Mouse (Mus musculus) CD4-positive, CD25-positive, alpha-beta regulatory T cell, adult 4 months (primary cell): ENCODE measurements around the gene Atp7a. TPM values are rescaled to one million over a fixed set of nuclear protein-coding genes. Genes with fewer than 3 reads are reported as not detected.
"Not testable (repeated sequence)": the region's sequence is repeated elsewhere in the genome, so short reads cannot be mapped to it uniquely, and the experiment has no call there.

Experiments used
- ATAC-seq: one replicate; pipeline ENCODE4 v1.8.0; 2017
- polyA plus RNA-seq, 2 experiments: library from polyadenylated mRNA; unstranded; fragments of 100-300 nt; shearing (Covaris generic); gene quantifications; one replicate each; pipeline ENCODE4 v1.2.1; 2017

Atp7a gene
- polyA plus RNA-seq, result 10 to 100 TPM in 1 of 2 experiments, 1 to 10 TPM in 1; 8.7 to 11.7 TPM

DNA sequence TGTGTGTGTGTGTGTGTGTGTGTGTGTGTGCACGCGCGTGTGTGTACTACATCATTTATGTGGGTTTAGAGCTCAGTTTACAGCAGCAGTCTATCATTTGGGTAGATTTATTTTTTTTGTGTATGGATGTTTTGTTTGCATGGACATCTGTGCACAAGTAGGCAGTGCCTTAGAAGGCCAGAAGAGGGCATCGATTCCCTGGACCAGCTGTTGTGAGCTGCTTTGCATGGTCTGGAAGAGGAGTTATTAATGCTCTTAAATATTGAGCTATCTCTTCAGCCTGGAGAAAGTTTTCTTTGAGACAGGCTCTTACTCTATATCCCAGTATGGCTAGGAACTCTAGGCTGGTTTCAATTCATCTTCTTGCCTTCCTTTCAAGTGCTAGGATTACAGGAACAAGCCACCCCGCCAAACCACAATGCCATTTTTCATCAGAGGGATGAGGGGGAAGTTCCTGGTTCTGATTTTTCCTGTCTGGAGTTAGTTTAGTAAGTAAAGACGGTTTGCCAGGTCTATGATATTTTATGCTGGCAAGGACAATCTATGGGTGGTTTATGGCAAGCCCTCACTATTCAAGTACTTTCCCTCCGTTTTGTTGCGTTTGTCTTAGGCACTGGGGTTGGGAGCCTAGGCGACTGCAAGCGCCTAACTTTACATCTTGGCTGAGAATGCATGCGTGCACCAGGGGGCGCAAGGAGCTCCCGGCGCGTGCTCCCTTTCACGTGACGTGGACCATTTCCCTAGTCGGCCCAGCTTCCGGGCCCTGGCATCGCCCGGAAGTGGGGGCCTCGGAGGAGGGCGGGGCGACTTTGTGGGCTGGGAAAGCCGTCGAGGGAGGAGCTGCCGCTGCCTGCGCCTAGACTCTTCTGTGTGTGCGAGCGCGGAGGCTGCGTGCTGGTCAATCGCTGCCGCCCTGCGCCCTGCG is at the start of gene Atp7a:
Gene Atp7a, plus strand, starts transcription at position 859 of the 925 bp plus-strand sequence.
- ATAC-seq, result peak; percentile 96

DNA sequence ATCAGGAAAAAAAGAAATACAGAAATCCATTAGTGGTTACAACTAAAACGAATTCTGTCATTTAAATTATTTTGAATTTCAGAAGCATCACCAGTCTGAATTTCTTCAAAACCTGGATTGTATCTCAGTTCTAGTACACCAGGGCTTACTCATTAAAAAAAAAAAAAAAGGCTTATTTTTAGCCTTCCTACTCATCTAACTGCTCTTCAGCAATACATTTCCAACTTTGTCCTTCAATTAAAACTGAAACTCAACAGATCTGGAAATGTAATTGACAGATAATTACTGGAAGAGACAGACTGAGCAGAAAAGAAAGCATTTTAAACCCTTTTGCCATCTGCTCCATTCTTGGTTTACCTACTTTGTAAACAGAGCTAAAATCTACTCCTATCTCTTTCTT is 25.5 kb upstream of the Atp7a start:
- ATAC-seq, result no peak

DNA sequence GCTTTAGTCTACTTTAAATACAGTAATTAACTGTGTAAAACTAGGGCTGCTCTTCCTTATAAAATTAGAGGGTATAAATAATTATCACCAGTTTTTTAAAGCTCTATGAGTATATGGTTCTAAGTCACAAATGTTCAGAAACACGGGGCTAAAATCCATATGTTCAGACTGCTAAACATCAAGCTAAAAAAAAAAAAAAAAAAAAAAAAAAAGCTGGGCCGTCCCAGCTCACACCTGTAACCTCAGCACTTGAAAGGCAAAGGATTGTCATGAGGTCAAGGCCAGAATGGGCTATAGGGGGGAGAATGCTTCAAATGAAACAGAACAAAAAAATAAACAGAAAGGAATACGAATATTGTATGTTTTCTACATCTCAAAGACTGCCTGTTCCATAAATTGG is 16.3 kb upstream of the Atp7a start:
- ATAC-seq, result no peak

DNA sequence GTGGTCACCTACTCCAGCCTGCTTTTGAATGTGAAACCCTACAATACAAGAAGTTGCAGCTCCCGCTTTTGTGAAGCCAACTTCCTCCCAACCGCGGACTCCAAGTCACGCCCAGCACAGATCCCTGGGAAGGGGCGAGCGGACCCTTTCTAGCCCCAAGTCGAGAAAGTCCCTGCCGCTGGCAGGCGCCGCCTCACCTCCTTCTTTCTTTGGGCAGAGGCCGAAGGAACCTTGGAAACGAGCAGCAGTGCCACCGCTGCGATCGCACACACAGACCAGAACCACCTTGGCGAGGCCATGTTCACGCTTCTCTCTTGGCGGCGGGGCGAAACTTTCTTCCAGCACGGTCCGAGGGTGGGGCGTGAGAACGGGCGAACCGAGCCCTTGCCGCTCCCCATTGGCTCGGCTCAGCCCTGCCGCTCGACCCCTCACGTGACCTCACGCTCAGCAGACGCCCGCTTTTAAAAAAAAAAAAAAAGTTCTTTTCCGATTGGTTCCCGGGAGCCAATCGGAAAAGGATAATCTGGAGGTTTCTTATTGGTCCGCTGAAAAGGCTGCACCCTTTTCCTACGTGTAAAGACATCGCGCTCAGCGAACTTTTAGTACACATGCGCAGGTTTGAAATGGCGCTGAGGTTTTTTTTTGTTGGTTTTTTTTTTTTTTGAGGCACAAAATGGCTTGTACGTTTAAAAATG is 15.5 kb upstream of the Atp7a start, which contains the start of gene Magt1:
Gene Magt1, minus strand, starts transcription at position 442 of the 695 bp plus-strand sequence.
- ATAC-seq, result peak; percentile 84

DNA sequence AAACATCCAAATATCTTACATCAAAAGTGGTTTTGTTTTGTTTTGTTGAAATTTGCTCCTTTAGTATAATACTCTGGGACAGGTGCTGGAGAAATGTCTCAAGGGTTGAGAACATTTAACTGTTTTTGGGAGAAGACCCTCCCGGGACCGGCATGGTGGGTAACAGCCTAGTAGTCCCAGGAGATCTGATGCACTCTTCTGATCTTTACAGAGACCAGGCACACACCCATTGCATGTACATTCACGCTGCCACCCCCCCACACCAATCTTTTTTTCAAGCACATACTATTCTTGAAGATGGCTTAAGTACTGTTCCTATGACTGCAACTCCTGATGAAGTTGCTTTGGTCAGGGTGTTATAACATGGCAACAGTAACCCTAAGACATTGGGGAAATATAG is 14.5 kb upstream of the Atp7a start:
- ATAC-seq, result no peak

DNA sequence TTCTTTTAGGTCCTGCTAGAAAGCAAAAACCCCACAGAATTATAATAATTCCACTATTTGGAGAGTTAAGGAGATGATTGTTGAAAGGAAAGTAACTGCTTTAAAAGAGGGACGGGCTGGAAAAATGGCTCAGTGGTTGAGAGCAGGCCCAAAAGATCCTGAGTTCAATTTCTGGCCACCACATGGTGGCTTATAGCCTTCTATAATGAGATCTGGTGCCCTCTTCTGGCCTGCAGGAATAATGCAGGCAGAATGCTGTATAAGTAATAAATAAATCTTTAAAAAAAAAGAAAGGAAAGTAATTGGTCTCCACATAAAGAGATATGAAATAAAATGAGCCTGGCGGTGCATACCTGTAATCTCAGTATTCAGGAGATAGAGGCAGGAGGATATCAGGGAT is 13.9 kb upstream of the Atp7a start:
- ATAC-seq, result peak; percentile 27

DNA sequence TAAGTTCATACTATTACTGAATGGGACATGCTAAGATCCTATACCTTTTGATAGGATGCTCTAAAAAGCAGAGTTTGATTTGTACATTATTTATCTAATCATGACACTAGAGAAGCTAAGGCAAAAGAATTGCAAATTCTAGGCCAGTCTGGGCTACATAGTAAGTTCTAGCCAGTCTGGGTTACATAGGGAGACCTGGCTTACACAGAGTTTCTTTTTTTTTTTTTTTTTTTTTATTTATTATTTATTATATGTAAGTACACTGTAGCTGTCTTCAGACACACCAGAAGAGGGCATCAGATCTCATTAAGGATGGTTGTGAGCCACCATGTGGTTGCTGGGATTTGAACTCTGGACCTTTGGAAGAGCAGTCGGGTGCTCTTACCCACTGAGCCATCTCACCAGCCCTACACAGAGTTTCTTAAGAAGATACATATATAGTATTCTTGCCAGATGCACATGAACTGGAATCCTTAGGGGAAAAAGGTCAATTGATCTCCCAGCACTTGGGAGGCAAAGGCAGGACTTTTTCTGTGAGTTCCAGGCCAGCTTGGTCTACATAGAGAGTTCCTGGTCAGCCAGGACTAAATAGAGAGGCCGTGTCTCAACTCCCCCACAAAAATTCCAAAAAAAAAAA is 12.2 kb upstream of the Atp7a start:
- not testable (repeated sequence) for ATAC-seq

DNA sequence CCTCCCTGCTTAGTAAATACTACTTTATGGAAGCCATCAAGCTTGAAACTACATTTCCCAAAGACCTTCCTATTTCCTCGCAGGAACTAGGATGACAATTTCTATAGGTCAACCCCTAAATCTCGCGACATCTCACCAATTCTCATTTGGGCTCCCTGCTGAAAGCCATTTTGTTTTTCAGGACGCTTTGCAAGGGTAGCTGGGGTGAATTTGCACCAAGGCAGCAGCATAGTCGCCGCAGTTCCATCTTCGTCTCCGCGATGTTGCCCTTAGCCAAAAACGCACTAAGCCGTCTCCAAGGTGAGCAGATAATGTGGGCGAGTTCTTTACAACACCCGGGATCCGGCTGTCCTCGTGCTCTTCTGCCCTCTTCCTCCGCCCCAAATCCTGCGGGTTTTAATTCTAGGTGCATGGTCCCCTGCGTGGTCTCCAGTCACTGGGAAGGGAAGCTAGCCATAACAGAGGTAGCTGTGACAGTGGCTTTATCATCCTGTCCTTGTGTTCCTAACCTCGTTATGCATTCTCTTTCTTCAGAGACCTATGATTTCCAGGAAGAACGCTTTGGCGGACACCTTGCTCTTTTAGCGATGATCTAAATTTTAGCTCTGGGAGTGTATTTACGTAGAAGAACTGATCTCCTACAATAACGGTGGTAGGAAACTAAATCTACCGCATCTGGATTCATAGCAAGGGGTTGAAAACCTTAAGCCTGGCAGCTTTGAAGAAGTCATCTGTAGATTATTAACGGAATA is 11.3 kb upstream of the Atp7a start, which contains the start of gene Cox7b:
Gene Cox7b, plus strand, starts transcription at position 130 of the 752 bp plus-strand sequence.
- ATAC-seq, result peak; percentile 60

DNA sequence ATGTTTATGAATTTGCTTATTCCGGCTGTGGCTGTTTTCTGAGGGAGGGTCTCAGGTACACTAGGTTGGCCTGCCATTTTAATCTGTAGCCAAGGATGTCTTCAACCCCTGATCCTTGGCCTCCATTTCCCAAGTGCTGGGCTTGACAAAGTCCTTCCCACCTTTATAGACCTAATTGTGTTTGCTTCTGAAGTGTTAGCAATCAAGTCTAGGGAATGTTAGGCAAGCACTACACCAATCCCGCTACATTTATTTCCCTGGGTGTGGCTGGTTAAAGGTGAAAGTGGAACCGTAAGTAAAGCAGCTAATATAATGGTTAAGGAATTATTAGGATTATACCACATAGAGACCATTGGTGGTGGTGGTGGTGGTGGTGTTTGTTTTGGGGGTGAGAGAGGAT is 10.0 kb upstream of the Atp7a start:
- no peak for ATAC-seq

DNA sequence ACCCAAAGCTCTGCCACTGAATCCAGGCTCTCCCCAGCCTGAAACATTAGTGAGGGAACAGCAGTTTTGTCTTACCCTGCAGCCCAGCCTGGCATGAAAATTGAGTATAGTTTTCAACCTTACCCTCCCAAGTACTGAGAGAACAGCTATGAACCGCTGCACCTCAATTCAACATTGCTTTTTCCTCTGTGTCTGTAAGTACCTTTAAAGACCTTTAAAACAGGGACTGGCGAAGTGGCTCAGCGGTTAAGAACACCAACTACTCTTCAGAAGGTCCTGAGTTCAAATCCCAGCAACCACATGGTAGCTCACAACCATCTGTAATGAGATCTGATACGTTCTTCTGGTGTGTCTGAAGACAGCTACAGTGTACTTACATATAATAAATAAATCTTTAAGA is 9.6 kb upstream of the Atp7a start:
- no peak for ATAC-seq

DNA sequence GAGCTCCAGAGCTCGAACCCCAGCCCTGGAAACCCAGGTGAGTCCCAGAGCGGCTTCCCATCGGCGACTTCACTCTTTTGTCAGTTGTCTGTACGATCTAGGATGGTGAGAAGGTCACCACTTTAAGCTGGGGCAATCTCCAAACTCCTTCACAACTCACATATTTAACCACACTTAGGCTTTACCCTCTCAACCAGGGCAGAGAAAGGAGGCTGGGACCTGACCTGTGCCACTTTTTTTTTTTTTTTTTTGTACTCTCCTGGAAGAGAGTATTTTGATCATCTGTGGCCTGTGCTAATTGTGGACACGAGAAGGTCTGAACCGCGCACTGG is 233 bp downstream of the Atp7a start:
- peak; percentile 39 for ATAC-seq

DNA sequence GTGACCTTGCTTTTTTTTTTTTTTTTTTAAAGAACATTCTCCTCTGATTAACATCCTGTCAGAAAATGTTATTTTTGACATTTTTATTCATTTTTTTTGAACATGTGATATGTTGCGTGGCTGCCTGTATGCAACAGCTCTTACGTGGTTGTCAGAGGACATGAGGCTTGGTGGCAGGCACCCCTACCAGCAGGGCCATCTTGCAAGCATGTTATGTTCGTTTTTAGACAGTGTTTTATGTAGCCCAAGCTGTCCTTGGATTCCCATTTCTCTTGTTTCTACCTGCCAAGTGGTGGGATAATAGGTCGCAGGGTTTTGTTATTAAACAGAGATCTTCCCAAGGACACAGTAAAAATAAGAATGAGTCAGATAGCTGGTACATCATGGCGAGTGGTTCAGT is 3.1 kb downstream of the Atp7a start:
- ATAC-seq, result no peak

DNA sequence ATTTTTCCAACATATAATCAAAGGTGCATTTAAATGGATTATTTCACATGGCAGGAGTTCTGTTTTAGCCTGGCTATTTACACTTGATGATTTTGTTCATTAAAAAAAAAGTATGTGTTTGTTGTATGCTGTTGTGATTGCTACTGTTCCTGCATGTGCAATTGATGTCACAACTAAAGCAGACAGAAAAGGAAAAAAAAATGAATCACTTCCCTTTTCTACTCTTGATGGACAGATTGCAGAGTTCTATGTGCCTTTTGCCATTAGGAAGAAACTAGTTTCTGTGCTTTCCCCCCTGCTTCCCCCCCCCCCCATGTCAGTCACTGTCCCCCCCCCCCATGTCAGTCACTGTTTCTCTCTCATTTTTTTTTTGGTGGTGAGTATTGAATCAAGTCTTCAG is 4.0 kb downstream of the Atp7a start:
- no peak for ATAC-seq

DNA sequence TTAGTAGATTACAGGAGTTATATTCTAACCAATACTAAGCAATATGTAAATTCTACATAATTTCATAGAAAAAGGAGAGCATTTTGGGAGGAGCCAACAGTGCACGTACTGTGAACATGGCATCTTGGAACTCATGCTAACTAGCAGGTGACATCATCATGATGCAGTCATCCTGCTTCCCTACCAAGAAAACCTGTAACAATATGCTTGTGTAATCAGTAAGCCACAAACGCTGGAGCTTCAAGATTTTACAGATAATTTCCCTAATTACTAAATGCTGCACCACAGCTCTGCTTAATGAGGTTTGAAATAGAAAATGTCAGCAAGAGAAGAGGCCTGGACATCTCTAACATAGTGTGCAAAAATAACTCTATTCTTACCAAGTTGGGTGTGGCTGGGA is 8.7 kb downstream of the Atp7a start:
- no peak for ATAC-seq

DNA sequence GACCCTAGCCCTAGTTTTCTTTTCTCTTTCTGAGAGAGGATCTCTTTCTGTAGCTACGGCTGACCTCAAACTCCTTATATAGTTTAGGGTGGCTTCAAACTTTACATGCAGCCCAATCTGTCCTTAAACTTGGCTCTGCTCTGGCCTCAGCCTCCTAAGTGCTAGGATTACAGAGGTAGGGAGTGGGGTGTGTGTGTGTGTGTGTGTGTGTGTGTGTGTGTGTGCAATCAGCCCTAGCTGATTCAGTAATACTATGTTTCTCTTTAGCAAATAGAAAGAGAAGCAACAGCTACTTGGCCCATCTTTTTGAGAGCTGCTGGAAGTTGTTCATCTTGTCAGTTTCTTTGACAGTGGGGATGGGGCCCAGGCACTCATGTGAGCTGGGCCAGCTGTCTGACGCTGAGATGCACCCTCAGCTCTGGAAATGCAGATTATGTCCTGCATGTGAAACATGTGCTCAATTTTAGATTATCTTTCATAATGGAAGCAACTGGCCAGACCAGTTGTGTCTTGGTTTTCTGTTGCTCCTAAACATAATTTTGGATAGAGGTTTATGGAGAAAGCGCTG is 10.2 kb downstream of the Atp7a start:
- no peak for ATAC-seq

DNA sequence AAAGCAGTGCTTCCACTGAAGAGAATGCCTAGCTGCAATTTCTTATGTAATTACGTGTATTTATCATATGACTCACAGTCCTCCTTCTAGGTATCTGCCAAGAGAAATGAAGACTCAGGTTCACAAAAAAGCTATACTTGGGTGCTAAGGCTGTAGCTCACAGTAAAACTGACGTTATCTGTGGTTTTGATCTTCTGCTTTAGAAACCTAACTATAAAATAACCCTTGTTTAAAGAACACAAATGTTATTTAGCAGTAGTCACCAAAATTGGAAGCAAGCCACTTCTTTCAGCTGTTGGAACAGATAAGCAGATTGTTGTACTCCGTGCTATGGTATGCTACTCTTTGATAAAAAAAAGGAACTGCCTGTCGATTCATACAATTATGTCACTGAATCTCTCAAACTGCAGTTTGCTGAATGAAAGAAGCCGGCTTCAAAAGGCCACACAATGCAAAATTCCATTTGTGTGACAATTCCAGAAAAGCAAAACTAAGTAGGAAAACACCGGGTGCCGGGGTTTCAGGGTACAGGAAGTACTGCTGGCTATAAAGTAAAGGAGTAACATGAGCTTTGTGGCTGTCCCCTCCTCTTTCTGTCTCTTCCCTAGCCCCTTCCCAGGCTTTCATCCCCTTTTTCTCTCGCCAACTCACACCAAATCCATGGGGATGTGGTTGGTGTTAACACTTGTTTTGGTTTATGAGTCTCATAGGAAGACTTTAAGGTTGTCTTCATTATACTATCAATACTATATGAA is 17.0 kb downstream of the Atp7a start:
- ATAC-seq, result peak; percentile 86

DNA sequence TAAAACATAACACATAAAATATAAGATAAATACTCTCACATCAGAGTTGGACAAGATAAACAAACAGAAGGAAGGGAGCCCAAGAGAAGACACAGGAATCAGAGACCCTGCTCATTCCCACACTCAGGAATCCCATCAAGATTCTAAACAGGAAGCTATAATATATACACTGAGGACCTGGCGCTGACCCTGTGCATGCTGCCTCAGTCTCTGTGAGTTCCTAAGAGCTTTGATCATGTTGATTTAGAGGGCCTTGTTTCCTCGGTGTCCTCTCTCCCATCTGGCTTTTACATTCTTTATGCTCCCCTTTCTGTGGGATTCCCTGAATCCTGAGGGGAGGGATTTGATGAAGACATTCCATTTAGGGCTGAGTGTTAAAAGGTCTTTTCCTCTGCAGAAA is 18.4 kb downstream of the Atp7a start:
- ATAC-seq, result no peak

DNA sequence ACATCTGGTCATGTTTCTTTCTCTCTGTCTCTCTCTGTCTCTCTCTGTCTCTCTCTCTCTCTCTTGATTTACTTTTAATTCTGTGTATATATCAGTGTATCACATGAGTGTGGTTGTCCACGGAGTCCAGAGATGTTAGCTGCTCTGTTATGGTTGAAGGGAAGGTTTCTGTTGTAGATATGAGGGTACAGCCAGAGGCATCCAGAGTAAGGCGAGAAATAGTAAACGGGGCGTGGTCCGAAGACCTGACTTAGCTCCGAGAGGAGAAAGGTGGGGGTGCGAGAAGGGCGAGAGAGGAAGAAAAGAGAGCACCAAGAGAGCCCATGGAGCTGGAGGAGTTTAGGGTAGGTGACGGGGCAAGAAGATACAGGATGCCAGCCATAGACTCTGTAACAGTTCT is 18.9 kb downstream of the Atp7a start:
- no peak for ATAC-seq

DNA sequence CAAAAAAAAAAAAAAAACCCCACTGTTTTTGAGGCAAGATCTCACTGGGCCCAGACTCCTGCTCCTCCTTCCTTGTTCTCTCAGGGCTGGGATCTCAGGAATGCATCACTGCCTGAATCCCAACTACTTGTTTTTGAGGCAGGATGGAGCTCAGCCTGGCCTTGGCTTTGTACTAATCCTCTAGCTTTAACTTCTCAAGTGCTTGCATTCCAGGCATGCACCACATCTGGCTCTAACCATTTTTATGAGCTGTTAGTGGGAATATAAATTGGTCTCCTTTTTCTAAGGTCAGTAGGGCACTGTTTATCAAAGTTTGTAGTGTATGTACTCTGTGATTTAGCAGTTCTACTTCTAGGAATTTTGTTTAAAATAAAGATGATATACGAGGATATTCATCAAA is 21.1 kb downstream of the Atp7a start:
- ATAC-seq, result no peak

DNA sequence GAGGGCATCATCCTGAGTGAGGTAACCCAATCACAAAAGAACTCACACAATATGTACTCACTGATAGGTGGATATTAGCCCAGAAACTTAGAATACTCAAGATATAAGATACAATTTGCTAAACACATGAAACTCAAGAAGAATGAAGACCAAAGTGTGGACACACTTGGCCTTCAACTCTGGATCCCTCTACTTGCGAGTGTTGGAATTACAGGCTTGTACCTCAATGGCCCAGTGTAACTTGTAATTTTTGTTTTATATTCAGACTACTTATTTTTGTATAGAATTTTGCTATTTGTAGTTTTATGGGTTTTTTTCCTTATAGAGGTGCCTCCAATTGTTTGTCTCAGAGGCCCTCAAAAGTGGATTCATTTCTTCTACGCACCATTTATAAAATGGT is 50.8 kb downstream of the Atp7a start:
- ATAC-seq, result not testable (repeated sequence)

DNA sequence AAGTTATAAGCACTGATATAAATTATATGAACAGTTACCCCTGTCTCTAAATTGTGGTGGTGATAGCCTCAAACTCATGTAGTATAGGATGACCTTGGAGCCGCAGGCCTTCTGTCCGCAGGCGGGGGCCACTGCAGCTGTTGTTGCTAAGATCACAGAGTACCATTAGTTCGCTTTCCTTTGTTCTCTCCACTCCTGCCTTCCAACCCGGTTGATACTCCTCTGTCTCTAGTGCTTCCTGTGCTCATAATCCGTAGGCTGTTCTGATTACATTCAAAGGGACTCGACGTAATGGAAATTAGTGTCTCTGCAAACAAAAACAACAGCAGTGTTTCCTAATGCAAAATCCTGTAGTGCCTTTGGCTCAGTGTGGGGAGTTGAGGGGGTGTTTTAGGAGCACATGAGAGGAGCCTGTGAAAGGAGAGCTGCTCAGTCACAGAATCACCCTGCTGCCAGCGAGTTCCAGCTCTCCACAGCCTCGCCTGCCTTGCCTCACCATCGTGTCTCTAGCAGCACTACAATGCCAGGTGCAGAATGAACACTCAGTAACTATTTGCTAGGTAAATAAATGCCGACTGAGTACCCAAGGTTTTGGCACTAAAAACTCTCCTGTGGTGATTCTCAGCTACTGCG is 53.9 kb downstream of the Atp7a start:
- no peak for ATAC-seq
